Mouse (Mus musculus) ovary, adult 10 weeks (tissue): Measurements from ENCODE around the gene Lrrc26. TPM values are rescaled to one million over a fixed set of nuclear protein-coding genes. Genes with fewer than 3 reads are reported as not detected.

ENCODE experiments used
- polyA plus RNA-seq: library from polyadenylated mRNA; stranded (reverse); fragments of 350-450 nt; fragmentation: Illumina TruSeq; extraction: RNeasy Lipid Tissue Mini Kit (QIAGEN cat#74804); gene quantifications from one replicate; pipeline ENCODE4 v1.2.3, GENCODE M21; 2014

The Lrrc26 gene
- polyA plus RNA-seq = not detected

GRCm38 (mm10) chr2:25289651-25290050 lies at the start of gene Lrrc26:
Gene Lrrc26 (plus strand): TSS chr2:25289915.

GRCm38 (mm10) chr2:25242101-25242506 lies 47.6 kb upstream of the Lrrc26 start, which contains the start of the genes Rnf208 and Cysrt1:
Gene Rnf208 (plus strand): TSS chr2:25242255.
Gene Cysrt1 (minus strand): TSS chr2:25242452.

GRCm38 (mm10) chr2:25246183-25247072 lies 43.3 kb upstream of the Lrrc26 start, which contains the start of gene AL732309.1:
Gene AL732309.1 (minus strand): TSS chr2:25246863.

GRCm38 (mm10) chr2:25255284-25255779 lies 34.4 kb upstream of the Lrrc26 start, which contains the start of gene Tmem203:
Gene Tmem203 (plus strand): TSS chr2:25255439.

GRCm38 (mm10) chr2:25262291-25262767 lies 27.4 kb upstream of the Lrrc26 start, which contains the start of gene Tprn:
Gene Tprn (plus strand): TSS chr2:25262618.

GRCm38 (mm10) chr2:25271827-25272511 lies 17.7 kb upstream of the Lrrc26 start, which contains the start of the genes Ssna1 and Anapc2:
Gene Ssna1 (minus strand): TSS chr2:25272438.
Gene Anapc2 (plus strand): TSS chr2:25272478.

GRCm38 (mm10) chr2:25287927-25288649 lies 1.6 kb upstream of the Lrrc26 start, which contains the start of gene Tmem210:
Gene Tmem210 (plus strand): TSS chr2:25288145.

GRCm38 (mm10) chr2:25318971-25319773 lies 29.5 kb downstream of the Lrrc26 start, which contains the start of gene Grin1:
Gene Grin1 (minus strand): TSS chr2:25319187.

GRCm38 (mm10) chr2:25332286-25333160 lies 42.8 kb downstream of the Lrrc26 start, which contains the start of gene Man1b1:
Gene Man1b1 (plus strand): TSS chr2:25332338.

Other genes with a start within 250 kb of the Lrrc26 start
- 3.6 TPM for gene Nsmf, start 235.6 kb upstream of the Lrrc26 start, polyA plus RNA-seq
- gene Entpd8, start 209.6 kb upstream of the Lrrc26 start, polyA plus RNA-seq = not detected
- not detected for gene Noxa1, start 194.8 kb upstream of the Lrrc26 start, polyA plus RNA-seq
- gene Nrarp, start 109.2 kb upstream of the Lrrc26 start, polyA plus RNA-seq = 4.8 TPM
- 2.8 TPM for gene Tor4a, start 93.0 kb upstream of the Lrrc26 start, polyA plus RNA-seq
- gene Nelfb, start 78.4 kb upstream of the Lrrc26 start, polyA plus RNA-seq = 4.4 TPM
- gene Stpg3, start 75.3 kb upstream of the Lrrc26 start, polyA plus RNA-seq = not detected
- not detected for gene Fam166a, start 71.2 kb upstream of the Lrrc26 start, polyA plus RNA-seq
- gene Tubb4b, start 65.2 kb upstream of the Lrrc26 start, polyA plus RNA-seq = 43.8 TPM
- gene Slc34a3, start 55.6 kb upstream of the Lrrc26 start, polyA plus RNA-seq = not detected
- gene Rnf224, start 53.1 kb upstream of the Lrrc26 start, polyA plus RNA-seq = not detected
- gene Rnf208, start 47.7 kb upstream of the Lrrc26 start, polyA plus RNA-seq = not detected
- not detected for gene Cysrt1, start 47.5 kb upstream of the Lrrc26 start, polyA plus RNA-seq
- 0.83 TPM for gene AL732309.1, start 43.1 kb upstream of the Lrrc26 start, polyA plus RNA-seq
- gene Tmem203, start 34.5 kb upstream of the Lrrc26 start, polyA plus RNA-seq = not detected
- 0.31 TPM for gene Tprn, start 27.3 kb upstream of the Lrrc26 start, polyA plus RNA-seq
- 0.80 TPM for gene Ssna1, start 17.5 kb upstream of the Lrrc26 start, polyA plus RNA-seq
- 7.8 TPM for gene Anapc2, start 17.4 kb upstream of the Lrrc26 start, polyA plus RNA-seq
- not detected for gene Tmem210, start 1.8 kb upstream of the Lrrc26 start, polyA plus RNA-seq
- not detected for gene Grin1, start 29.3 kb downstream of the Lrrc26 start, polyA plus RNA-seq
- 19.7 TPM for gene Man1b1, start 42.4 kb downstream of the Lrrc26 start, polyA plus RNA-seq
- 6.6 TPM for gene Dpp7, start 66.4 kb downstream of the Lrrc26 start, polyA plus RNA-seq
- 0.60 TPM for gene Uap1l1, start 75.8 kb downstream of the Lrrc26 start, polyA plus RNA-seq
- gene Sapcd2, start 82.4 kb downstream of the Lrrc26 start, polyA plus RNA-seq = 0.17 TPM
- 0.34 TPM for gene Entpd2, start 106.0 kb downstream of the Lrrc26 start, polyA plus RNA-seq
- 15.0 TPM for gene Npdc1, start 109.4 kb downstream of the Lrrc26 start, polyA plus RNA-seq
- gene Fut7, start 133.4 kb downstream of the Lrrc26 start, polyA plus RNA-seq = not detected
- gene Abca2, start 138.8 kb downstream of the Lrrc26 start, polyA plus RNA-seq = 0.77 TPM
- gene Clic3, start 166.9 kb downstream of the Lrrc26 start, polyA plus RNA-seq = not detected
- 2.4 TPM for gene Paxx, start 171.2 kb downstream of the Lrrc26 start, polyA plus RNA-seq
- gene Ptgds, start 180.1 kb downstream of the Lrrc26 start, polyA plus RNA-seq = not detected
- gene Lcn12, start 204.0 kb downstream of the Lrrc26 start, polyA plus RNA-seq = not detected
- gene Fbxw5, start 210.8 kb downstream of the Lrrc26 start, polyA plus RNA-seq = 0.37 TPM
- not detected for gene C8g, start 211.8 kb downstream of the Lrrc26 start, polyA plus RNA-seq